Mouse (Mus musculus) liver, adult 2 months (tissue): ENCODE results near the gene Fkbp10. TPM values are rescaled to one million over a fixed set of nuclear protein-coding genes. Genes with fewer than 3 reads are reported as not detected.

Experiments used
- DNase-seq: peaks from one replicate; pipeline ENCODE4 v3.0.0-alpha.2; 2011; ENCODE audit warnings: low read depth, low spot score; ENCODE audit errors: extremely low read depth
- H3K27ac ChIP-seq: fragments of 200-500 bp; replicated peaks from 2 replicates; pipeline ENCODE4 v1.5.1; 2012; ENCODE audit warnings: low read depth, mild to moderate bottlenecking, control low read depth, inconsistent platforms, low read length; ENCODE audit not compliant: insufficient read depth
- H3K27me3 ChIP-seq: fragments of 200-500 bp; 2 replicates; pipeline ENCODE4 v1.6.1; 2012; ENCODE audit warnings: mild to moderate bottlenecking, moderate library complexity, low read length, inconsistent platforms; ENCODE audit not compliant: control insufficient read depth, insufficient read depth
- H3K36me3 ChIP-seq: fragments of 200-500 bp; 2 replicates; pipeline ENCODE4 v1.6.1; 2012; ENCODE audit warnings: low read length, inconsistent platforms; ENCODE audit not compliant: control insufficient read depth, insufficient read depth
- H3K4me1 ChIP-seq: fragments of 200-500 bp; 2 replicates; pipeline ENCODE4 v1.6.1; 2011; ENCODE audit warnings: low read length; ENCODE audit not compliant: control insufficient read depth, insufficient read depth
- H3K4me3 ChIP-seq: fragments of 200-500 bp; 2 replicates; pipeline ENCODE4 v1.5.1; 2011; ENCODE audit warnings: low read depth, mild to moderate bottlenecking, control low read depth, low read length, moderate library complexity; ENCODE audit not compliant: insufficient read depth
- H3K79me2 ChIP-seq: fragments of 200-500 bp; 2 replicates; pipeline ENCODE4 v1.6.1; 2012; ENCODE audit warnings: inconsistent platforms, mild to moderate bottlenecking, low read length, moderate library complexity; ENCODE audit not compliant: control insufficient read depth, insufficient read depth
- H3K9ac ChIP-seq: fragments of 200-500 bp; 2 replicates; pipeline ENCODE4 v1.6.1; 2012; ENCODE audit warnings: low read depth, mild to moderate bottlenecking, control low read depth, inconsistent platforms, low read length
- CTCF ChIP-seq: fragments of 200-500 bp; IDR thresholded peaks from 2 replicates; pipeline ENCODE4 v1.5.1; 2011; ENCODE audit warnings: low read depth, low read length, control low read depth
- POLR2A ChIP-seq: fragments of 200-500 bp; IDR thresholded peaks from 2 replicates; pipeline ENCODE4 v1.6.1; 2011; ENCODE audit warnings: low read length, control low read depth; ENCODE audit not compliant: insufficient read depth; ENCODE audit errors: extremely low read depth
- WGBS: fragments of 180-500 bp; shearing (Covaris S2); methylation state at CpG from one replicate; pipeline ENCODE4 v1.1.7; 2018; 5-methylcytosine and 5-hydroxymethylcytosine counted together
- polyA plus RNA-seq: library from polyadenylated mRNA; depleted of rRNA; stranded (reverse); fragments of >200 nt; gene quantifications from 2 replicates; pipeline ENCODE4 v1.2.3, GENCODE M21; 2012; rRNA removed
- total RNA-seq: library from RNA; depleted of rRNA; stranded (reverse); fragments of >200 nt; gene quantifications from 2 replicates; pipeline ENCODE4 v1.2.3, GENCODE M21; 2014; rRNA removed

Gene Fkbp10
- 0.74 and 1.1 TPM in 2 replicates for total RNA-seq
- polyA plus RNA-seq: 1.7 and 1.9 TPM in 2 replicates

- no peaks in the 10 kb centered on the region for H3K27me3 ChIP-seq
- no peak for DNase-seq
- 0 out of 2 replicates have a peak within 1 kb of the TSS, but pooled peaks have one; percentile 0 for H3K27ac ChIP-seq
- 12% methylated on average over 31 of the region's 31 CpGs for WGBS
- H3K36me3 ChIP-seq: no peaks in the 10 kb centered on the region
- H3K9ac ChIP-seq: peak within 1 kb of the TSS; percentile 64
- no peak for TF ChIP-seq POLR2A
- no peak for TF ChIP-seq CTCF
- no peaks in the 10 kb centered on the region for H3K79me2 ChIP-seq
- peak within 1 kb of the TSS; percentile 63 for H3K4me3 ChIP-seq
- H3K4me1 ChIP-seq: 0 out of 2 replicates have a peak, but pooled peaks cover 4% of the 10 kb centered on the region
Observed at GRCm38 (mm10) chr11:100414914-100415822, at the start of gene Fkbp10. Gene Fkbp10 (plus strand): TSS chr11:100415697.

DNA sequence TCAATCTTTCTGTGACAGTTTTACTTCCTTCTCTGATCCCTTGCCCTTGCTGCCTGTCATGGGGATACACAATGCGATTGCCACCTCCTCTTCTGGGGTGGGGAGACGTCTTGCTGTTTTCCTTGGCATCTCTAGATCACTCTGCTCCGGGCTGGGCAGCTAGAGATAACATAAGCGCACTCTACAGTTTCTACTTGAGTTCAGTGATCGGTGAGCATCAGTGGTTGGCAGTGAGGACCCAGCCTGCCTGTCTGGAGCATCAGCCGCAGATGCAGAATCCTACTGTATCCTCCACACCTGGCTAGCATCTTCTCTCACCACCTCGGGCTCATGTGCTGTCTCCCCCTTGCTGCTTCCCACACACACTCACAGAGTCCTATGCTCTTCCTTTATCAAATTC is 46.4 kb upstream of the Fkbp10 start:
- DNase-seq: no peak
- Histone ChIP-seq H3K27me3 (no peaks in the 10 kb centered on the region), H3K4me3 (no peak overlapping the region), H3K36me3 (peaks cover 18% of the 10 kb centered on the region), H3K27ac (no peak overlapping the region), H3K9ac (no peak overlapping the region), H3K79me2 (no peaks in the 10 kb centered on the region), H3K4me1 (no peaks in the 10 kb centered on the region)
- 86% methylated on average over 7 of the region's 7 CpGs for WGBS
- TF ChIP-seq CTCF (no peak), POLR2A (no peak)

DNA sequence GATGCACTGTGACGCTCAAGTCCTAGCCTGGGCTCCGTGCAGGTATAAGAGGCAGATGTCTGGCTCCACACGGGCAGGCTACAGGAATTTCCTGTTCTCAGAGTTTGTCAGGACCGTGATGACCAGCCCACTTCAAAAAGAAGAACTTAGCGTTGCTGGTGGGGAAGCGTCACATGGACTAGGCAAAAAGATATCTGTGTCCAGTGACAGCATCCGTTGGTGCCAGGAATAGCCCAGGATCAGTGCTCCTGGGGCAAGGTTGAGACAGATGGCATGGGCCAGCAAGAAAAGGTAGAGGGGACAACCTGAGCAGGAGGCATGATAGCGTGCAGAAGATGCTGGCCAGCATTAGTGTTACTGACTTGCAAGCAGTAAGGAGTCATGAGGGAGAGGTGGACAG is 45.7 kb upstream of the Fkbp10 start:
- peaks cover 19% of the 10 kb centered on the region for H3K36me3 ChIP-seq
- H3K9ac ChIP-seq: no peak overlapping the region
- H3K4me1 ChIP-seq: no peaks in the 10 kb centered on the region
- DNase-seq: no peak
- H3K27ac ChIP-seq: no peak overlapping the region
- WGBS: 80% methylated on average over 8 of the region's 8 CpGs
- no peaks in the 10 kb centered on the region for H3K79me2 ChIP-seq
- TF ChIP-seq CTCF (no peak), POLR2A (no peak)
- H3K4me3 ChIP-seq: no peak overlapping the region
- H3K27me3 ChIP-seq: no peaks in the 10 kb centered on the region

- Histone ChIP-seq H3K36me3 (peaks cover 32% of the 10 kb centered on the region), H3K4me1 (no peaks in the 10 kb centered on the region), H3K27me3 (no peaks in the 10 kb centered on the region), H3K4me3 (no peak overlapping the region), H3K9ac (no peak overlapping the region), H3K79me2 (no peaks in the 10 kb centered on the region), H3K27ac (no peak overlapping the region)
- 88% methylated on average over 8 of the region's 8 CpGs for WGBS
- no peak for TF ChIP-seq CTCF
- TF ChIP-seq POLR2A: no peak
- DNase-seq: no peak
Observed at GRCm38 (mm10) chr11:100371981-100372558, 43.4 kb upstream of the Fkbp10 start.

DNA sequence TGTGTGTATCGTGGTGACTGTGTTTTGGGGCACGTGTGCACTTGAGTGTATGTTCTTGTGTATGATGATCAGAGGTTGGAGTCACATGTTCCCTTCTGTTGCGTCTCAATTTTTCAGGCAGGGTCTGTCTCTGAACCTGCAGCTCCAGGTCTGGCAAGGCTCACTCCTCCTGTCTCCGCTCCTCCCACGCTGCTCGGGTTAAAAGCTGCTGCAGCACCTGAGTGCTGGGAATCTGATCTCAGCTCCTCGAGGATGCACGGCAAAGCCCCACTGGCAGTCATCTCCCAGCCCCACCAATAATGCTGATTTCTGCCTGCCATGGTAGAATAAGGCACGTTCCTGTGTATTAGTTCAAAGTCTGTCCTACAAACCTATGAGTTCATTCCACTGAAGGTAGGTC is 40.4 kb upstream of the Fkbp10 start:
- peaks cover 45% of the 10 kb centered on the region for H3K36me3 ChIP-seq
- no peak overlapping the region for H3K9ac ChIP-seq
- H3K27ac ChIP-seq: no peak overlapping the region
- no peaks in the 10 kb centered on the region for H3K27me3 ChIP-seq
- no peak overlapping the region for H3K4me3 ChIP-seq
- no peaks in the 10 kb centered on the region for H3K79me2 ChIP-seq
- H3K4me1 ChIP-seq: no peaks in the 10 kb centered on the region
- TF ChIP-seq POLR2A (no peak), CTCF (no peak)
- 95% methylated on average over 9 of the region's 9 CpGs for WGBS
- no peak for DNase-seq
